Mouse (Mus musculus): ENCODE data around the gene Vmo1. TPM values are rescaled to one million over a fixed set of nuclear protein-coding genes. Genes with fewer than 3 reads are reported as not detected.

The Vmo1 gene
- total and polyA plus RNA-seq, 3 experiments, result not detected

DNA sequence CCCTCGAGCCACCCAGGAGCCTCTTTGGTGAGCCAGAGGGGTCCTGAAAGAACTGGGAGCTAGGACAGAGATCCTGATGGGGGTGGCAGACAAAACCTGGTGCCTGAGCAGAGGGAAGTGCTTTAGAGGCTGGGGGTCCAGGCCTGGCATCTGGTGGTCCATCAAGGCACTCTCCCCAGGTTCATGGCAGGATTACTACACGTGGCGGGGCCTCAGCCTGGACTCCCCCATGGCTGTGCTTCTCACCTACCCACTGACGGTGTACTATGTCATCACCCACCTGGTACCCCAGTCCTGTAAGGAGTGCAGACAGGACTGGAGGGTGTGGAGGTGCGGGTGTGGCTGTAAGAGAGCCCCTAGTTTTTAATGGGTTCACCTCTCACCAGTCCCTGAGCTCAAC, 50.4 kb downstream of the Vmo1 start:
- TF ChIP-seq POLR2A (IDR thresholded peaks at IDR 0.05; ENCODE audit: control insufficient read depth in 1 of 2, insufficient read depth in 1 of 2, low read depth in 1 of 2, low read length in 2 of 2, poor library complexity in 1 of 2), result no peak
- no peak for TF ChIP-seq BHLHE40 (IDR thresholded peaks at IDR 0.05; ENCODE audit: borderline replicate concordance, low read depth, low read length)
- no peak for TF ChIP-seq MAZ (IDR thresholded peaks at IDR 0.05; ENCODE audit: low read depth, low read length)
- TF ChIP-seq TAL1 (IDR thresholded peaks at IDR 0.05; ENCODE audit: low read length), result no peak
- no peak for TF ChIP-seq KAT2A (conservative IDR thresholded peaks at IDR 0.05; ENCODE audit: low read depth, low read length)
- no peak for TF ChIP-seq MXI1 (IDR thresholded peaks at IDR 0.05; ENCODE audit: low read depth, low read length)
- TF ChIP-seq ZC3H11A (IDR thresholded peaks at IDR 0.05; ENCODE audit: low read depth, low read length), result no peak
- Histone ChIP-seq H3K79me2 (ENCODE audit: control insufficient read depth, insufficient read depth, low read length, poor library complexity) (no peaks in the 10 kb centered on the region), H3K4me3 (ENCODE audit: control insufficient read depth in 1 of 2, insufficient read depth in 1 of 2, low read depth in 2 of 2, low read length in 2 of 2) (no peak overlapping the region), H3K27ac (ENCODE audit: control insufficient read depth, low read depth, low read length) (no peak overlapping the region), H3K36me3 (ENCODE audit: control insufficient read depth in 1 of 2, insufficient read depth in 2 of 2, low read length in 2 of 2) (no peaks in the 10 kb centered on the region), H3K9ac (ENCODE audit: control insufficient read depth, low read depth, low read length, poor library complexity, severe bottlenecking) (no peak overlapping the region), H3K4me1 (ENCODE audit: control insufficient read depth in 1 of 2, insufficient read depth in 2 of 2, low read length in 2 of 2) (no peaks in the 10 kb centered on the region), H3K27me3 (ENCODE audit: control insufficient read depth in 1 of 2, insufficient read depth in 2 of 2, low read length in 2 of 2) (peaks cover 6 to 11% of the 10 kb centered on the region in 2 experiments), H3K9me3 (replicated peaks; ENCODE audit: insufficient read depth, low read length) (no peaks in the 10 kb centered on the region)
- DNase-seq (ENCODE audit: low read depth, low spot score), result no peak

Other genes with a start within 250 kb of the Vmo1 start
- gene Alox12e, start 192.0 kb downstream of the Vmo1 start, total RNA-seq (2012; rRNA removed), result not detected in 2 replicates
- not detected for gene Alox12e, start 192.0 kb downstream of the Vmo1 start, polyA plus RNA-seq (2012; ENCODE audit: insufficient read depth in 1 of 2, insufficient read length in 2 of 2, low read depth in 1 of 2, low replicate concordance in 2 of 2, missing spikeins in 1 of 2)
- gene Alox15, start 162.6 kb downstream of the Vmo1 start, total RNA-seq (2012; rRNA removed), result not detected in 2 replicates
- not detected for gene Alox15, start 162.6 kb downstream of the Vmo1 start, polyA plus RNA-seq (2012; ENCODE audit: insufficient read depth in 1 of 2, insufficient read length in 2 of 2, low read depth in 1 of 2, low replicate concordance in 2 of 2, missing spikeins in 1 of 2)
- gene Pelp1, start 104.6 kb downstream of the Vmo1 start, total RNA-seq (2012; rRNA removed), result 46.4 and 50.6 TPM in 2 replicates
- 10 to 100 TPM in 1 of 2 experiments, not detected in 1; 70.1 TPM for gene Pelp1, start 104.6 kb downstream of the Vmo1 start, polyA plus RNA-seq (2012; ENCODE audit: insufficient read depth in 1 of 2, insufficient read length in 2 of 2, low read depth in 1 of 2, low replicate concordance in 2 of 2, missing spikeins in 1 of 2)
- 200 and 241 TPM in 2 replicates for gene Arrb2, start 82.0 kb downstream of the Vmo1 start, total RNA-seq (2012; rRNA removed)
- gene Arrb2, start 82.0 kb downstream of the Vmo1 start, polyA plus RNA-seq (2012; ENCODE audit: insufficient read depth in 1 of 2, insufficient read length in 2 of 2, low read depth in 1 of 2, low replicate concordance in 2 of 2, missing spikeins in 1 of 2), result 100 to 1,000 TPM in 1 of 2 experiments, not detected in 1; 272 TPM
- gene Med11, start 62.7 kb downstream of the Vmo1 start, total RNA-seq (2012; rRNA removed), result 43.0 and 43.3 TPM in 2 replicates
- 10 to 100 TPM in 1 of 2 experiments, not detected in 1; 40.0 TPM for gene Med11, start 62.7 kb downstream of the Vmo1 start, polyA plus RNA-seq (2012; ENCODE audit: insufficient read depth in 1 of 2, insufficient read length in 2 of 2, low read depth in 1 of 2, low replicate concordance in 2 of 2, missing spikeins in 1 of 2)
- not detected in 2 replicates for gene Zmynd15, start 55.2 kb downstream of the Vmo1 start, total RNA-seq (2012; rRNA removed)
- gene Zmynd15, start 55.2 kb downstream of the Vmo1 start, polyA plus RNA-seq (2012; ENCODE audit: insufficient read depth in 1 of 2, insufficient read length in 2 of 2, low read depth in 1 of 2, low replicate concordance in 2 of 2, missing spikeins in 1 of 2), result under 1 TPM in 1 of 2 experiments, not detected in 1; 0.14 TPM
- not detected in 2 replicates for gene Cxcl16, start 54.6 kb downstream of the Vmo1 start, total RNA-seq (2012; rRNA removed)
- gene Cxcl16, start 54.6 kb downstream of the Vmo1 start, polyA plus RNA-seq (2012; ENCODE audit: insufficient read depth in 1 of 2, insufficient read length in 2 of 2, low read depth in 1 of 2, low replicate concordance in 2 of 2, missing spikeins in 1 of 2), result not detected
- gene Tm4sf5, start 9.4 kb downstream of the Vmo1 start, total RNA-seq (2012; rRNA removed), result 0.27 TPM in 1 of 2 replicates, not detected in the other
- under 1 TPM in 1 of 2 experiments, not detected in 1; 0.21 TPM for gene Tm4sf5, start 9.4 kb downstream of the Vmo1 start, polyA plus RNA-seq (2012; ENCODE audit: insufficient read depth in 1 of 2, insufficient read length in 2 of 2, low read depth in 1 of 2, low replicate concordance in 2 of 2, missing spikeins in 1 of 2)
- gene Gltpd2, start 4.6 kb upstream of the Vmo1 start, total RNA-seq (2012; rRNA removed), result not detected in 2 replicates
- gene Gltpd2, start 4.6 kb upstream of the Vmo1 start, polyA plus RNA-seq (2012; ENCODE audit: insufficient read depth in 1 of 2, insufficient read length in 2 of 2, low read depth in 1 of 2, low replicate concordance in 2 of 2, missing spikeins in 1 of 2), result under 1 TPM in 1 of 2 experiments, not detected in 1; 0.06 TPM
- 602 and 671 TPM in 2 replicates for gene Psmb6, start 10.8 kb upstream of the Vmo1 start, total RNA-seq (2012; rRNA removed)
- 100 to 1,000 TPM in 1 of 2 experiments, not detected in 1; 462 TPM for gene Psmb6, start 10.8 kb upstream of the Vmo1 start, polyA plus RNA-seq (2012; ENCODE audit: insufficient read depth in 1 of 2, insufficient read length in 2 of 2, low read depth in 1 of 2, low replicate concordance in 2 of 2, missing spikeins in 1 of 2)
- not detected in 2 replicates for gene Gm40193, start 18.3 kb upstream of the Vmo1 start, total RNA-seq (2012; rRNA removed)
- gene Gm40193, start 18.3 kb upstream of the Vmo1 start, polyA plus RNA-seq (2012; ENCODE audit: insufficient read depth in 1 of 2, insufficient read length in 2 of 2, low read depth in 1 of 2, low replicate concordance in 2 of 2, missing spikeins in 1 of 2), result not detected
- 0.07 and 0.15 TPM in 2 replicates for gene Pld2, start 25.4 kb upstream of the Vmo1 start, total RNA-seq (2012; rRNA removed)
- under 1 TPM in 1 of 2 experiments, not detected in 1; 0.39 TPM for gene Pld2, start 25.4 kb upstream of the Vmo1 start, polyA plus RNA-seq (2012; ENCODE audit: insufficient read depth in 1 of 2, insufficient read length in 2 of 2, low read depth in 1 of 2, low replicate concordance in 2 of 2, missing spikeins in 1 of 2)
- gene Mink1, start 48.3 kb upstream of the Vmo1 start, total RNA-seq (2012; rRNA removed), result 25.0 and 33.8 TPM in 2 replicates
- 100 to 1,000 TPM in 1 of 2 experiments, 10 to 100 TPM in 1; 57.3 to 230 TPM for gene Mink1, start 48.3 kb upstream of the Vmo1 start, polyA plus RNA-seq (2012; ENCODE audit: insufficient read depth in 1 of 2, insufficient read length in 2 of 2, low read depth in 1 of 2, low replicate concordance in 2 of 2, missing spikeins in 1 of 2)
- gene 4930544D05Rik, start 101.2 kb upstream of the Vmo1 start, total RNA-seq (2012; rRNA removed), result not detected in 2 replicates
- under 1 TPM in 1 of 2 experiments, not detected in 1; 0.10 TPM for gene 4930544D05Rik, start 101.2 kb upstream of the Vmo1 start, polyA plus RNA-seq (2012; ENCODE audit: insufficient read depth in 1 of 2, insufficient read length in 2 of 2, low read depth in 1 of 2, low replicate concordance in 2 of 2, missing spikeins in 1 of 2)
- gene Chrne, start 104.6 kb upstream of the Vmo1 start, total RNA-seq (2012; rRNA removed), result 0.54 TPM in 1 of 2 replicates, not detected in the other
- gene Chrne, start 104.6 kb upstream of the Vmo1 start, polyA plus RNA-seq (2012; ENCODE audit: insufficient read depth in 1 of 2, insufficient read length in 2 of 2, low read depth in 1 of 2, low replicate concordance in 2 of 2, missing spikeins in 1 of 2), result under 1 TPM in 1 of 2 experiments, not detected in 1; 0.33 TPM
- 0.98 and 1.6 TPM in 2 replicates for gene Gp1ba, start 124.5 kb upstream of the Vmo1 start, total RNA-seq (2012; rRNA removed)
- 1 to 10 TPM in 1 of 2 experiments, not detected in 1; 5.0 TPM for gene Gp1ba, start 124.5 kb upstream of the Vmo1 start, polyA plus RNA-seq (2012; ENCODE audit: insufficient read depth in 1 of 2, insufficient read length in 2 of 2, low read depth in 1 of 2, low replicate concordance in 2 of 2, missing spikeins in 1 of 2)
- gene Rnf167, start 132.6 kb upstream of the Vmo1 start, total RNA-seq (2012; rRNA removed), result 30.4 and 31.4 TPM in 2 replicates
- 10 to 100 TPM in 1 of 2 experiments, not detected in 1; 44.4 TPM for gene Rnf167, start 132.6 kb upstream of the Vmo1 start, polyA plus RNA-seq (2012; ENCODE audit: insufficient read depth in 1 of 2, insufficient read length in 2 of 2, low read depth in 1 of 2, low replicate concordance in 2 of 2, missing spikeins in 1 of 2)
- 96.3 and 104 TPM in 2 replicates for gene Slc25a11, start 132.9 kb upstream of the Vmo1 start, total RNA-seq (2012; rRNA removed)
- gene Slc25a11, start 132.9 kb upstream of the Vmo1 start, polyA plus RNA-seq (2012; ENCODE audit: insufficient read depth in 1 of 2, insufficient read length in 2 of 2, low read depth in 1 of 2, low replicate concordance in 2 of 2, missing spikeins in 1 of 2), result 100 to 1,000 TPM; 114 to 145 TPM
- 1,332 and 1,356 TPM in 2 replicates for gene Pfn1, start 140.0 kb upstream of the Vmo1 start, total RNA-seq (2012; rRNA removed)
- 1,000 to 10,000 TPM; 2,392 to 5,980 TPM for gene Pfn1, start 140.0 kb upstream of the Vmo1 start, polyA plus RNA-seq (2012; ENCODE audit: insufficient read depth in 1 of 2, insufficient read length in 2 of 2, low read depth in 1 of 2, low replicate concordance in 2 of 2, missing spikeins in 1 of 2)
- 12.9 and 14.2 TPM in 2 replicates for gene Eno3, start 142.6 kb upstream of the Vmo1 start, total RNA-seq (2012; rRNA removed)
- gene Eno3, start 142.6 kb upstream of the Vmo1 start, polyA plus RNA-seq (2012; ENCODE audit: insufficient read depth in 1 of 2, insufficient read length in 2 of 2, low read depth in 1 of 2, low replicate concordance in 2 of 2, missing spikeins in 1 of 2), result 10 to 100 TPM in 1 of 2 experiments, not detected in 1; 16.8 TPM
- 76.4 and 81.0 TPM in 2 replicates for gene Spag7, start 154.8 kb upstream of the Vmo1 start, total RNA-seq (2012; rRNA removed)
- 10 to 100 TPM in 1 of 2 experiments, not detected in 1; 99.6 TPM for gene Spag7, start 154.8 kb upstream of the Vmo1 start, polyA plus RNA-seq (2012; ENCODE audit: insufficient read depth in 1 of 2, insufficient read length in 2 of 2, low read depth in 1 of 2, low replicate concordance in 2 of 2, missing spikeins in 1 of 2)
- gene Camta2, start 173.5 kb upstream of the Vmo1 start, total RNA-seq (2012; rRNA removed), result 1.9 and 2.8 TPM in 2 replicates
- gene Camta2, start 173.5 kb upstream of the Vmo1 start, polyA plus RNA-seq (2012; ENCODE audit: insufficient read depth in 1 of 2, insufficient read length in 2 of 2, low read depth in 1 of 2, low replicate concordance in 2 of 2, missing spikeins in 1 of 2), result 10 to 100 TPM in 1 of 2 experiments, not detected in 1; 15.0 TPM
- 0.35 and 0.46 TPM in 2 replicates for gene Inca1, start 185.5 kb upstream of the Vmo1 start, total RNA-seq (2012; rRNA removed)
- 1 to 10 TPM in 1 of 2 experiments, not detected in 1; 2.2 TPM for gene Inca1, start 185.5 kb upstream of the Vmo1 start, polyA plus RNA-seq (2012; ENCODE audit: insufficient read depth in 1 of 2, insufficient read length in 2 of 2, low read depth in 1 of 2, low replicate concordance in 2 of 2, missing spikeins in 1 of 2)
- gene Kif1c, start 185.9 kb upstream of the Vmo1 start, total RNA-seq (2012; rRNA removed), result 19.8 and 20.3 TPM in 2 replicates
- gene Kif1c, start 185.9 kb upstream of the Vmo1 start, polyA plus RNA-seq (2012; ENCODE audit: insufficient read depth in 1 of 2, insufficient read length in 2 of 2, low read depth in 1 of 2, low replicate concordance in 2 of 2, missing spikeins in 1 of 2), result 10 to 100 TPM in 1 of 2 experiments, not detected in 1; 21.7 TPM
- gene Zfp3, start 249.6 kb upstream of the Vmo1 start, total RNA-seq (2012; rRNA removed), result 1.5 TPM in 2 replicates
- 1 to 10 TPM in 1 of 2 experiments, not detected in 1; 1.9 TPM for gene Zfp3, start 249.6 kb upstream of the Vmo1 start, polyA plus RNA-seq (2012; ENCODE audit: insufficient read depth in 1 of 2, insufficient read length in 2 of 2, low read depth in 1 of 2, low replicate concordance in 2 of 2, missing spikeins in 1 of 2)

Data from MEL (cell line).